Mouse (Mus musculus) brown adipose tissue, adult 24 weeks (tissue): ENCODE data around the gene Usp36. TPM values are rescaled to one million over a fixed set of nuclear protein-coding genes. Genes with fewer than 3 reads are reported as not detected.

ENCODE experiments used
- H3K27ac ChIP-seq: fragments of 200-500 bp; replicated peaks from 2 replicates; pipeline ENCODE4 v1.5.1; 2012; ENCODE audit warnings: low read depth, mild to moderate bottlenecking, low read length
- H3K4me1 ChIP-seq: fragments of 200-500 bp; 2 replicates; pipeline ENCODE4 v1.6.1; 2012; ENCODE audit warnings: low read length, mixed read lengths; ENCODE audit not compliant: control insufficient read depth, insufficient read depth, insufficient read length
- H3K4me3 ChIP-seq: fragments of 200-500 bp; 2 replicates; pipeline ENCODE4 v1.5.1; 2012; ENCODE audit warnings: low read depth, mild to moderate bottlenecking, low read length, moderate library complexity; ENCODE audit not compliant: insufficient read depth
- polyA plus RNA-seq: library from polyadenylated mRNA; stranded (reverse); fragments of >200 nt; gene quantifications from 2 replicates; pipeline ENCODE4 v1.2.4, GENCODE M21; 2012; ENCODE audit not compliant: missing spikeins, insufficient read depth, insufficient read length

Usp36 gene
- polyA plus RNA-seq, 1 experiment: 5.5 TPM

- Histone ChIP-seq H3K4me1 (no peaks in the 10 kb centered on the region), H3K4me3 (no peak overlapping the region), H3K27ac (no peak overlapping the region)
These were observed 9.8 kb downstream of the Usp36 start for GRCm38 (mm10) chr11:118280218-118280617.

- no peaks in the 10 kb centered on the region for H3K4me1 ChIP-seq
- no peak overlapping the region for H3K27ac ChIP-seq
- no peak overlapping the region for H3K4me3 ChIP-seq
These were observed 13.7 kb downstream of the Usp36 start for GRCm38 (mm10) chr11:118276328-118276727.

DNA sequence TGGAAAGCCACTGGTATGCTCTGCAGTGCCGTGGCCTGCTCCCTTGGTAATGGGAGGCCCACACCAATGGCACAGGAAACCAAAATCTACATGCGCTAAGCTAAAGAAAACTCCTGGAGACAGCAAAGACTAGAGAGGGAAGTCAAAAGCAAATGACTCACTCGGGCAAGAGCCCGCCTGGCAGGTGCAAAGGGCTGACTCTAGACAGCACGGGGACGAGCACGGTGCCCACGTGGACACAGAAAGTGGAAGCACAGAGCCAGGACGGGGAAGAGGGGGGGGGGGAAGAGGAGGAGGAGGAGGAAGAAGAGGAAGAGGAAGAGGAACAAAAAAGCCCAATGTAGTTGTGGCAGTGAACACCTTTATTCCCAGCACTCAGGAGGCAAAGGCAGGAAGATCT is 15.0 kb downstream of the Usp36 start:
- Histone ChIP-seq H3K4me3 (no peak overlapping the region), H3K27ac (no peak overlapping the region), H3K4me1 (no peaks in the 10 kb centered on the region)

DNA sequence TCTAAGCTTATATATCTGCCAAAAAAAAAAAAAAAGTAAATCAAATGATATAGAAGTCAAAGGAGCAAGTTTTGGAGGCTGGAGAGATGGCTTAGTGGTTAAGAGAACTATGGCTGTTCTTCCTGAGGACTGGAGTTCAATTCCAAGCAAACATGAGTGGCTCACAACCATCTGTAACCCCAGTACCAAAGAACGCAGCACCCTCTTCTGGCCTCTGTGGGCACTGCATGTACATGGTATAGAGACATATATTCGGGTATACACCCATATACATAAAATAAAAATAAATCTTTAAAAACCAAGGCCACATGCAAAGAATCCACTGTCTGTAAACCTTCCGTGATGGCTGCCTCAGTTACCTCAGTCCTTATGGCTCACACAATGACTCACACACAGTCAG is 20.2 kb downstream of the Usp36 start:
- no peaks in the 10 kb centered on the region for H3K4me1 ChIP-seq
- H3K27ac ChIP-seq: no peak overlapping the region
- H3K4me3 ChIP-seq: no peak overlapping the region

DNA sequence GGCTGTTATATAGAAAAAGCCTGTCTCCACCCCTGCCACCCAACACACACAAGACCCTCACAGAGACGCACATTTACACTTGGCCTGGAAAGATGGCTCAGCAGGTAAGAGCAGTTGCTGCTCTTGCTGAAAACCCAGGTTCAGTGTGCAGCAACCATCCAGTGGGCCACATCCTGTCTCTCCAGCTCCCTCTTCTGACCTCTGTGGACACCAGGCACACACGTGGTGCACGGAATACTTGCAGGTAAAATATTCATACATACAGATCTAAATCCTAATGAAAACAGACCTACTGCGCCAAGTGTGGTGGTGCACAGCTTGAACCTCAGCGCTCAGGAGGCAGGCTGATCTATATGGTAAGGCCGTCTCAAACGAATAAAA is 23.4 kb downstream of the Usp36 start:
- no peak overlapping the region for H3K27ac ChIP-seq
- H3K4me3 ChIP-seq: no peak overlapping the region
- H3K4me1 ChIP-seq: no peaks in the 10 kb centered on the region

DNA sequence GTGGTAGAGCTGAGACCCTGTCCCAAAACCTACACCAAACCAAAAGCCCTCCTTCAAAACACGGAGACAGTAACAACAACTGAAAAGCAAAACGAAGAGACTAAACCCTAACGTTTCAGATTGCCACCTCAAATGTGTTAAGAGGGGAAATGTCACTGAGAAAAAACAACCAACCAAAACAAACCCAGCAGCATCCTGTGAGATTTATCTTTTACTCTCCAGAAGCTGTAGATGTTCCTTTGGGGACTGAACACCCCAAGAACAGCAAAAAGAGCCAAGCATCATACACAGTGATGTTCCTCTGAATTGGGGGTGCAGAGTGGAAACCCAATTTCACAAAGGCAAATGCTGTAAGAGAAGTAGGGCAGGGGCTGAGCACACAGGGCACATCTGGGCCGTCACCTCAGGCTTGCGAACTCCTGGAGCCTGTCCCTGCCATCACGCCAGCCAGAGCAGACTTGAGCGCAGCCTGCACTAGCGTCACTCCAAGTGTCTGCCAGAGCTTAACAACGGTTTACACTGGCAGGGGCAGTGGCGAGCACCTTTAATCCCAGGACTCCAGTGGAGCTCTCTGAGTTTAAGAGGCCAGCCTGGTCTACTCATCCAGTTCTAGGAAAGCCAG is 23.9 kb downstream of the Usp36 start:
- Histone ChIP-seq H3K4me3 (no peak overlapping the region), H3K4me1 (no peaks in the 10 kb centered on the region), H3K27ac (no peak overlapping the region)

DNA sequence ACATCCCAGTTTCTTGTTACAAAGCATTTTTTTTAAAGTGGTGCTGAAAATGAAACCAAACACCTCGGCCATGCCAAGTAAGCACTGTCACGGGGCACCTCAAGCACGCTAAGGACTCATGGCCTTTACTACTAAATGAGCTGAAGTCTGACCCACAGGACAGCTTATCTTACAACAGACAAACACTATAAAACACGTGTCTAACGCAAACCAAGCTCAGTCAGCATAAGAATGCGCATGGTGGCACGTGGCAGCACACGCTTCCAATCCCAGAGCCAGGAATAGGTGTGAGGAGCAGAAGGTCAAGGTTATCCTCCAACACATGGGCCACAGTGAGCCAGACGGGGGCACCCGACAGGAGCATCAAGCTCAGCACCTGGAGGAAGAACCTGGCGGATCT is 24.4 kb downstream of the Usp36 start:
- Histone ChIP-seq H3K4me1 (no peaks in the 10 kb centered on the region), H3K4me3 (no peak overlapping the region), H3K27ac (0 out of 2 replicates have a peak overlapping the region, but pooled peaks have one; percentile 19)

GRCm38 (mm10) chr11:118263146-118263545 is 26.9 kb downstream of the Usp36 start:
- Histone ChIP-seq H3K4me3 (no peak overlapping the region), H3K27ac (no peak overlapping the region), H3K4me1 (0 out of 2 replicates have a peak, but pooled peaks cover 4% of the 10 kb centered on the region)

DNA sequence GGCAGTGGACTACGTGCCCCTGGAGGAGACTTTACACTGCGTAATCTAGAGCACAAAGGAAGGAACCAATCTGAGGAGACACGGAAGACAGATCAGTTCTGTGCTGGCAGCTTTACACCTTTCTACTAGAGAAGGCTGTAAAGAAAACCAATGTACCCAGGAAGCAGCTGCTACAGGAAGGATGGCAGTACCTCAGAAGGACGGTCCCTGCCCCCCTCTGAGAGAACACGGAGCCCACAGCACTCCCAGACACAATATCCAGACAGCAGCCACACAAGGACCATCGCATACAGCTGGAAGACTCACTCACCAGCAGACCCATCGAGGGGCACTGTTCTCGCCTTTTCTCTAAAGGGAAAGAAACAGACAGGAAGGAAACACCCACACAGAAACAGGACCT is 30.0 kb downstream of the Usp36 start:
- no peak overlapping the region for H3K4me3 ChIP-seq
- H3K27ac ChIP-seq: 0 out of 2 replicates have a peak overlapping the region, but pooled peaks have one; percentile 9
- H3K4me1 ChIP-seq: 0 out of 2 replicates have a peak, but pooled peaks cover 4% of the 10 kb centered on the region

GRCm38 (mm10) chr11:118259580-118259979 is 30.5 kb downstream of the Usp36 start:
- no peak overlapping the region for H3K4me3 ChIP-seq
- peaks cover 7% of the 10 kb centered on the region for H3K4me1 ChIP-seq
- H3K27ac ChIP-seq: 0 out of 2 replicates have a peak overlapping the region, but pooled peaks have one; percentile 9

GRCm38 (mm10) chr11:118256371-118256770 is 33.7 kb downstream of the Usp36 start:
- Histone ChIP-seq H3K4me1 (peaks cover 21% of the 10 kb centered on the region), H3K27ac (no peak overlapping the region), H3K4me3 (no peak overlapping the region)

GRCm38 (mm10) chr11:118254159-118254951 is 35.7 kb downstream of the Usp36 start:
- Histone ChIP-seq H3K27ac (peak overlapping the region; percentile 94), H3K4me1 (peaks cover 16% of the 10 kb centered on the region), H3K4me3 (no peak overlapping the region)

GRCm38 (mm10) chr11:118253447-118254158 is 36.4 kb downstream of the Usp36 start:
- H3K4me1 ChIP-seq: peaks cover 20% of the 10 kb centered on the region
- peak overlapping the region; percentile 94 for H3K27ac ChIP-seq
- no peak overlapping the region for H3K4me3 ChIP-seq

- Histone ChIP-seq H3K4me3 (peak overlapping the region; percentile 56), H3K27ac (peak overlapping the region; percentile 96), H3K4me1 (peaks cover 27% of the 10 kb centered on the region)
These were observed 41.0 kb downstream of the Usp36 start for GRCm38 (mm10) chr11:118249012-118249383.
